Mouse (Mus musculus) macrophage (primary cell): Measurements from ENCODE around the gene Dntt. TPM values are rescaled to one million over a fixed set of nuclear protein-coding genes. Genes with fewer than 3 reads are reported as not detected.

Source experiments
- H3K27ac ChIP-seq: fragments of 350-480 bp; formaldehyde crosslinking; 2 replicates; pipeline ENCODE4 v1.9.0; 2021
- H3K36me3 ChIP-seq: fragments of 350-480 bp; formaldehyde crosslinking; 2 replicates; pipeline ENCODE4 v1.9.0; 2021; ENCODE audit errors: inconsistent target
- H3K4me3 ChIP-seq: fragments of 350-480 bp; formaldehyde crosslinking; 2 replicates; pipeline ENCODE4 v1.9.0; 2021; ENCODE audit errors: inconsistent target
- H3K79me2 ChIP-seq: fragments of 350-480 bp; formaldehyde crosslinking; 2 replicates; pipeline ENCODE4 v1.9.0; 2021; ENCODE audit errors: inconsistent target
- WGBS: methylation state at CpG from one replicate; pipeline ENCODE4 v1.1.7; 2026; ENCODE audit warnings: inconsistent platforms; ENCODE audit not compliant: missing documents; 5-methylcytosine and 5-hydroxymethylcytosine counted together
- polyA plus RNA-seq: library from polyadenylated mRNA; stranded (reverse); fragments of 250-400 nt; gene quantifications from 3 replicates; pipeline ENCODE4 v1.2.4, GENCODE M21; 2018; ENCODE audit warnings: inconsistent platforms

Gene Dntt
- polyA plus RNA-seq, 1 experiment from 2014 or later = 0.23 TPM

DNA sequence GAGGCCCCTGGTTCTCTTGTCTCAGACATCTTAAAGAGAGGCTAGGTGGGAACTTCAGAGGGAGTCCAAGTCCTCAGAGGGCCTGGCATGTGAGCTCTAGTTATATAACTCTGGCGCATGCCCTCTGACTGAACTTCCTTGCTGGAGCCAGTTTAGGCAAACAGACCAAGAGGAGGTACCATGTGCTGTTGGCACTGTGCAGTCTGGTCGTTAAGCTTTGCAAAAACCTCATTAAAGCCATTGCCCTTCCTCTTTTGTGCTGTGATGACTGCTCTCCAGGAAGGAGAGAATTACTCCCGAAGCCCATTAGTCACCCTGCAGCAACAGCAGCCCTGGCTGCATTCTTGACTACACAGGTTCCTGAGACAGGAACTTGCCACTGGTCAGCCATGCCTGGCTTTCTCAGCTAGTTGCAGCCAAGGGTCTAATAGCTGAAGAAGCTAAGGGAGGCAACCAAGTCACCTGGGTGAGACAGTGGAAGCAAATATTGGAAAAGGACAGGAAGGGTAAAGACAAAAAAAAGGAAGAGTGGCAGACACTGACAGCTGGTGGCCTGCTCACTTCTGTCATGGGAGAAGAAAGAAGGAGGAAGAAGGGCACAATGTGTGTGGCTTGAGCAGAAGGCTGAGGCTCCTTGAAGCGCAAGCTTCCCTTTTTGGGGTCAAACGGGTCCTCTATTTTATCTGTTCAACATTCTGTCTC is 30.5 kb upstream of the Dntt start:
- Histone ChIP-seq H3K4me3 (no peak overlapping the region), H3K36me3 (no peaks in the 10 kb centered on the region), H3K27ac (peak overlapping the region; percentile 91), H3K79me2 (no peaks in the 10 kb centered on the region)
- WGBS = 0% methylated on average over 5 of the region's 5 CpGs

DNA sequence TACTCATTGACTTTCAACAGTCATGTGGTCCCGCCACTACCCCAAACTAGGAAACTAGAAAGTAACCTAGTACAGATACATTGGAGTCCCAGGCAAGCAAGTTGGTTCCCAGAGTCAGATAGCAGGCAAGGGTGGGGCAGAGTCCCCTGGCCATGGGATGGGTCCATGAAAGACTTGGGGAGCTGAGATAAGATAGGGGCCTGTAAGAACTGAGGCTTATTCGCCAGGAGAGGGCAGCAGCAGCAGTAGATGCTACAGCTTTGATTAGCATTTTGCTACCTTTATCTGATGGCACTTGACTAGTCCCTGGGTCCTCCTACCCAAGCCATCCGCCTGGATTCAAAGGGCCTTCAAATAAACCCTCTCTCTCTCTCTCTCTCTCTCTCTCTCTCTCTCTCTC is 29.5 kb upstream of the Dntt start:
- Histone ChIP-seq H3K27ac (peak overlapping the region; percentile 91), H3K79me2 (no peaks in the 10 kb centered on the region), H3K4me3 (no peak overlapping the region), H3K36me3 (no peaks in the 10 kb centered on the region)
- 93% methylated on average over 2 of the region's 3 CpGs for WGBS

DNA sequence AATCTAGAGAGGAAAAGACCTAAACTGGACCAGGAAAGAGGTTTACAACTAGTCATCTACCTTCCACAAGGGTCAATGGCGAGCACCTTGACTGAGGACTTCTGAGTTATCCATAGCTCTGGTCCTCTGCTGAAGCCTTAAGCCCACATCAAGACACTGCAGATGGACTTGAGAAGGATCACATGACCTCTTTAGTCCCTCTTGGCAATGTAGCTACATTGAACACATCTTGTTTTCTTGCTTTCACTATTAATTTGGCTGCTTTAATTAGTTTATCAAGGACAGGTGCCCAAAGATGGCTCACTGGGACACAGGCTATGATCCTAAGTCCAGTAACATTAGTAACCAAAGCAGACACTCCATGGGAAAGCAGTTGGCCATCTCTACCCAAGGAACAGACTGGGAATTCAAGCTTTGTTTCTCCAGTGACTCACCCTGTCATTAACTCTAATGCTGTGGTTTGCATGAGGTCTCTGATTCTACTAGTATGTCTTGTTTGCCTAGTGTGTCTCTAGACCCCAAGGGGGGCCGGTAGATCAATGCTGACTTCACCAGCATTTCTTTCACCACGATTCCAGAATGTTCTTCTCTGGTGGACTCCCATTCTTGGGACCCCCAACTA is 25.3 kb upstream of the Dntt start:
- no peaks in the 10 kb centered on the region for H3K36me3 ChIP-seq
- no peaks in the 10 kb centered on the region for H3K79me2 ChIP-seq
- WGBS = 84% methylated on average over 2 of the region's 3 CpGs
- H3K27ac ChIP-seq = no peak overlapping the region
- H3K4me3 ChIP-seq = no peak overlapping the region

DNA sequence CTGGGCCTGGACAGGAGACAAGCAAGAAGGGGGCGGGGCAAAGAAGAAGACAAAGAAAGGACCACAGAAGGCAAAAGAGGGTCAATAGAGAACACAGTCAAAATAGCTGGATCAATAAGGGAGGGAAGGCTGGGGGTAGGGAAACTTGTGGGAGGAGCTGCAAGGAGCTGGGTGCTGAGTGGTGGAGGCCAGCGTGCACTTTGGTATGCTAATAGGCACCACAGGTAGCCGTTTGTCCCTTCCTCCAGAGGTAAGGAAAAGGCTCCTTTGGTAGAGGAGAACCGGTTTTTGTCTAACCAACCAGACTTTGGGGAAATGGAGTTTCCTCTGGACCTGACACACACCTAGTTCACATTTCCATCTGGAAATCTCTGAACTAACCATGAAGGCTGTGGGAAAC is 22.5 kb upstream of the Dntt start:
- WGBS = 95% methylated on average over 4 of the region's 4 CpGs
- no peaks in the 10 kb centered on the region for H3K79me2 ChIP-seq

DNA sequence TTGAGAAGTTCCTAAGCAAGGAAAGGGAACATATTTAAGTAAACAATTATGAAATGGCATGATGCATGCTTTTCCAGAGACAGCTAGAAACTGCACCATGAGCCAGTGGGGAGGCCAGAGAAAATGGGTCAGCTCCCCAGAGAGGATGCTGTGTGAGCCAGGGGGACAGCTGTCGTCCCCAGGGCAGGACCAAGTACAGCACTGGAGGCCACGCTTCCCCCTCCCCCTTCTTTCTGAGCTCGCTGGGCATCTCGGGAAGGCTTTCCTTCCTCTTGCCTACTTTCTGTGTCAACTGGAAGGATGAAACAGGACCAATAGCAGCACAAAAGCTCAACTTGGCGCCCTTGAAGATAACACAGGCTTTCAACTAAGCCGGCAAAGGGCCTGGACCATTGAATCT is 21.7 kb upstream of the Dntt start:
- WGBS = 85% methylated on average over 6 of the region's 6 CpGs
- no peaks in the 10 kb centered on the region for H3K79me2 ChIP-seq
- no peak overlapping the region for H3K27ac ChIP-seq
- H3K36me3 ChIP-seq = no peaks in the 10 kb centered on the region
- H3K4me3 ChIP-seq = no peak overlapping the region

More for the DNA sequence above, 22.5 kb upstream of the Dntt start:
- Histone ChIP-seq H3K27ac (no peak overlapping the region), H3K4me3 (no peak overlapping the region), H3K36me3 (no peaks in the 10 kb centered on the region)

DNA sequence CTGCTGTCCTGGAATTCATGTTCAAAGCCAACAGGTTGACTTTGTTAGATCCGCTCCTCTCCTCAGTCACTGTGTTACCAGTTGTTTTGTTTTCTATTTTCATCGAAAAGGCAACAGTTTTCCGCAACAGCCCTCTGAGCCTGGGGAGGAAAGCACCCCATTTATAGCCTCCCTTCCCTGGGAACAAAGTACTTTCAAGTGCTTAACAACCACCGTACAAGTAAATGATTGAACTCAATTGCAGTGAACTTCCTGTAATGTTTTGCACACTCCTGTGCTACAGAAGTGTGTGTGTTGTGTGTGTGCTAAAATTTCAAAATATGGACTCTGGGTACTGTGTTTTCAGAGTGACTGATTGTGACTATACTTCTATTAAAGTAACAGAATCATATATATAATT is 21.3 kb upstream of the Dntt start:
- Histone ChIP-seq H3K36me3 (no peaks in the 10 kb centered on the region), H3K4me3 (no peak overlapping the region), H3K27ac (no peak overlapping the region), H3K79me2 (no peaks in the 10 kb centered on the region)
- WGBS = 90% methylated on average over 4 of the region's 4 CpGs

DNA sequence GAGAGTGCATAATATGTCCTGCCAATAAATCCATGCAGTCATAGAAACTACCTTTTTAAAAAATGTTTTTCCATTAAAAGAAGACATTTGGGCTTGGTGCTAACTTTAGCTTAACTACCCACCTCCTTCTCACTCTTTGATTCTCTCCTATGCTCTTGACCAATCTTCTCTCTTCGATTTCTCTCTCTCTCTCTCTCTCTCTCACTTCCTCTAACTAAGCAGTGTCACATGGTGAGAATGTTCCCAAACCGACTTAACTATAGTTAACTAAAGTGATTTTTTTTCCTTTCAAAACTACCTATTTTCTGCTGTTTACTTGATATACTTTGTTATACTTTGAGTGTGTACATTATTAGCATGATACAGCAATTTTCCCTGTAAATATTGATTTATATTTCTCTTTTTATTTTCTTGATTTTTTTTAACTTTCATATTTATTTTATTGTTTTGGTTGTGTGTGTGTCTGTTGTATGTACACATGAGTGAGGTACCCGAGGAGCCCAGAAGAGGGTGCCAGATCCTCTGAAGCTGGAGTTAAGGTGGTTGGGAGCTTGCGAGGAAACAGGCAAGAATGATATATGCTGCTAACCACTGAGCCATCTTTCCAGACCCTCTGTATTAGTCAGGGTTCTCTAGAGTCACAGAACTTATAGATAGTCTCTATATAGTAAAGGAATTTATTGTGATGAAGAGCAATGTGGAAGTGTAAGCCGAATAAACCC is 20.2 kb upstream of the Dntt start:
- WGBS = 61% methylated on average over 5 of the region's 5 CpGs
- Histone ChIP-seq H3K36me3 (no peaks in the 10 kb centered on the region), H3K4me3 (no peak overlapping the region), H3K27ac (no peak overlapping the region), H3K79me2 (no peaks in the 10 kb centered on the region)

DNA sequence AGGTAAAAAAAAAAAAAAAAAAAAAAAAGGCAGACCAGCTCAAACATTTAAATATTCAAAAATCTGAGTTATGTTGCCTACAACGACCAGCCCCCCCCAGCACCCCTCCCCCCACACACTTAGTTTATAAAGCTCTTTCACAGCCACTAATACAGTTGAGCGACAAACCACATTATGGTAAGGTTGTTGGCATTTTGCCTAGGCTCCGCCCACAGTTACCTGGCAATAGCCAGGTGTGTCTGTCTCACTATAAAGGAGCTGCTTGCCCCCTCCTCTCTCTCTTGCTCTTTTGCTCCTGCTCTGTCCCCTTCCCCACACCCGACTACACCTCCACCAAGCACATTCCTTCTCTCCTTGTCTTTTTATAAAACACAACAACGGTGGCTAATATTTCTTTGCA is 17.4 kb upstream of the Dntt start:
- no peaks in the 10 kb centered on the region for H3K79me2 ChIP-seq
- no peak overlapping the region for H3K27ac ChIP-seq
- WGBS = 87% methylated on average over 5 of the region's 5 CpGs
- H3K4me3 ChIP-seq = no peak overlapping the region
- no peaks in the 10 kb centered on the region for H3K36me3 ChIP-seq

DNA sequence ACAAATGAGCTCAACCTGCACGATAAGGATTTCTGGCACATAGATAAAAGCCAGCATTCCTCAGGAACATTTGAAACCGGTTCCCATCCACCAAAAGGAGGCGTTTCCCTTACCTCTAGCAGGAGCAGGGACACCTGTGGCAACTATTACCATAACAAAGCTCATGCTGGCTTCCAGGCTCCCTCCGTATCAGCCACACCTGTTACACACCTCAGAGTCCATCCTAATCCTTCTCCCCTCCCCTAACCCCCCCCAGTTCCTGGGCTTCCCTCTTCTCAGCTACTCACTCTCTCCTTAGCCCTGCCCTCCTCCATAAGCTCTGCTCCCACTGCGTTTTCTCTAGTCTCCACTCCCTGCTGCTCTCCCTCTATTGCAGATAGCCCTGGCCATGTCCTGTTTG is 15.5 kb upstream of the Dntt start:
- H3K27ac ChIP-seq = no peak overlapping the region
- H3K4me3 ChIP-seq = no peak overlapping the region
- no peaks in the 10 kb centered on the region for H3K36me3 ChIP-seq
- 64% methylated on average over 5 of the region's 5 CpGs for WGBS
- no peaks in the 10 kb centered on the region for H3K79me2 ChIP-seq

DNA sequence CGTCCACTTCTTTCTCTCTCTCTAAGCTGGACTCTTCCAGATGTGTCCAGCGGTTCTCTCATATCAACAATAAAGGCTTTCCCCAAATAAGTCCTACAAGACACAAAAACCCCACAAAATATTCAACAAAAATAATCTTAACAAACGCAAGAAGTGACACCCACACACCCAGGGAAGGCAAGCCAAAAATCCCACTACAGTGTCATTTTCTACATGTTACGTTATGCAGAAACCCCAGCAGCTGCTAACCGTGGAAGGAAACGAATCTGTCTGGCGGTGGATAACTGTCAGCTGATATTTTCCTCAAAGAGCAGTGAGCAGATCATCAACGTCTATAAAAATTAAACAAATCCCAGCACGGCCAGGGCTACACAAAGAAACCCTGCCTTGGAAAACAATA is 15.1 kb upstream of the Dntt start:
- H3K36me3 ChIP-seq = no peaks in the 10 kb centered on the region
- WGBS = 36% methylated on average over 9 of the region's 9 CpGs
- no peak overlapping the region for H3K4me3 ChIP-seq
- no peaks in the 10 kb centered on the region for H3K79me2 ChIP-seq
- H3K27ac ChIP-seq = no peak overlapping the region

DNA sequence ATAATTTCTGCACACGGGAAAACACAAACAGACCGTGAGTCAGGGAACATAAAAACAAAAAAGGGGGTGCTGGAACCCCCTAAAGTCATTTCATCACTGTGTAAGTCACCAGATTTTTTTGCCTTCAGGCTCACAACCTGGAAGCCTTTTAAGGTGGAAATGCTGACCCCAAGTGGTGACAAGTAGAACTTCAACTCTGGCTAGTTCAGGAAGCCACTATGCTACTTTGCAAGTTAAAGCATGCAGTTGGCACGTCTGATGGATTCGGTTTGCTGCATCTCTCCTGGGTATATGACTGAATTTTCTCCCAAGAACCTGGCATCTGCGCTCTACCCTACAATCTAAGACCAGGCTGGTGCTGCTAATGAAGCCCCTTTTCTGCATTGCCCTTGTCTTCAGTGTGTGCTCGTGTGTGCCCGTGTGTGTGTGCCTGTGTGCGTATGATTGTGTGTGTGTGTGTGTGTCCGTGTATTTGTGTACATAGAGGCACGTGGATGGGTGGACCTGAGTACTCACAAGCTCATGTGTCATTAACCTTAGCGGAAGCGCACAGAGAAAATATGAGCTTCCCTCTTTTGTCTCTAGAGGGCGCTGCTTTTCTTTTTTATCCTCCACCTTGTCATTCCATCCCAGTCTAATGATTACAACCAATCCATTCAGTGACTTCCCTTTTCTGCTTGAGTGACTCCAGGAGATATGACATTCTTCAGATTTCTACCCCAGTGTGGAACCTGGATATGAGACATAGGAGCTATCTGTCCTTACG is 12.9 kb upstream of the Dntt start:
- no peaks in the 10 kb centered on the region for H3K79me2 ChIP-seq
- H3K36me3 ChIP-seq = no peaks in the 10 kb centered on the region
- no peak overlapping the region; the same call in 1 of the 2 replicates for H3K4me3 ChIP-seq
- H3K27ac ChIP-seq = peak overlapping the region; percentile 65
- WGBS = 14% methylated on average over 13 of the region's 14 CpGs

DNA sequence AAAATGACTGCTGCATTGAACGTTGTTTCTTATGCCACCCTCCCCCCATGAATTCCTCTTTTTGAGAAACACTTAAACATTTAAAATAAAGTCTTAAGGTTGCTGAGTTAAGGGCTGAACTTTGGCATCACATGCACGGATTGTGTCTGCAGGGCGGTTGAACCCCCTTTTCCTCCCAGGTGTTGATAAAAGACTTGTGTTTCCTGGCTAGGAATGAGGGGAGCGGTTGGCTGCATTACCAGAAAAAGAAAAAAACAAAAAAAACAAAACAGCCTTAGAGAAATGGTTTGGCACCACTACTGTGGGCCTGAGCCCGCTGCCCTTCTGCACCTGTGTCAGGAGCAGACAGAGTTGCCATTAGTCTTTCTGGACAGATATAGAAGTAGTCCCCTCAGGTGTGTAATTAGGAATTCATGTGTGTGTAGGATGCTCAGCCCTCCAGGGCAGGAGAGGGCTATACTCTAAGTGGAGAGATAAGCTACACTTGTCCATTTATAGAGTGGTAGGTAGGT is 9.9 kb upstream of the Dntt start:
- Histone ChIP-seq H3K36me3 (no peaks in the 10 kb centered on the region), H3K27ac (no peak overlapping the region), H3K4me3 (no peak overlapping the region), H3K79me2 (no peaks in the 10 kb centered on the region)
- 20% methylated on average over 5 of the region's 5 CpGs for WGBS

DNA sequence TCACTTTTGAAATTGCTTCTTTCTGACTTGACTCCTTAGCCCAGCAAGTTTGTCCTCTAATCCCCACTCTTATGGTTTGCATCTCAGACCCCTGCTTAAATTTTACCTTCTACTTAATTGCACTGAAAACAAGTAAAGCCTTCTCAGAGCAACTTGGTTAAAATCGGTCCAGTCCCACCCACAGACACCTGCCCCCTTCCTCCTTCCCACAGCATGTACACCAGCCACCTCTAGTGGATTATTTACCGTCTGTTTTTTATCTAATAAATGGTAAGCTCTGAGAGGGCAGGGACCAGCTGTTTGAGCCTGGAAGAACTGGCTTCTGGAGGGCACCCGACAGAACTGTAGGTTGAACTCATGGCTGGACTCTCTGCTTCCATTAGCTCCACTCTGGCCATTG is 8.5 kb upstream of the Dntt start:
- WGBS = 59% methylated on average over 3 of the region's 3 CpGs
- H3K36me3 ChIP-seq = no peaks in the 10 kb centered on the region
- H3K27ac ChIP-seq = no peak overlapping the region

DNA sequence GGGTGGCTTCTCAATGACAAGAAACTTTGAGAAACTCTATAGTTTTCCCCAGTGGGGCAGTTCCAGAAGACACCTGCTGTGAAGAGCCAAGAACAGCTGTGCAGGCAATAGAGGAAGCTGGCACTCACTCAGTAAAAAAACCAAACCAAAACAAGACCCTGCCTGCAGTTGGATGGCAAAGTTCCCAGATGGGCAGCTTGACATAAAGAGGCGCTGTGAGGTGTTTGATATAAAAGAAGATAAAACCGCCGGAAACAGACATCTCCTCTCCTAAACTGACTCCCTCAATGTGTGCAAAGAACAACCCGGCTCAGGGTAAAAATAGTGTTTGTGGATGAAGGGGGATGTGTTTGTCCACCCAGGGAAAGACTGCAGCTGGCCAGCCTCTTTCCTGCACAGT is 6.8 kb upstream of the Dntt start:
- H3K36me3 ChIP-seq = no peaks in the 10 kb centered on the region
- H3K79me2 ChIP-seq = no peaks in the 10 kb centered on the region
- H3K4me3 ChIP-seq = no peak overlapping the region
- no peak overlapping the region for H3K27ac ChIP-seq
- WGBS = 17% methylated on average over 4 of the region's 4 CpGs

More for the DNA sequence above, 8.5 kb upstream of the Dntt start:
- H3K79me2 ChIP-seq = no peaks in the 10 kb centered on the region
- no peak overlapping the region for H3K4me3 ChIP-seq
